ENCODE assay signal across 8 mouse cellular contexts in the genomic region with DNA sequence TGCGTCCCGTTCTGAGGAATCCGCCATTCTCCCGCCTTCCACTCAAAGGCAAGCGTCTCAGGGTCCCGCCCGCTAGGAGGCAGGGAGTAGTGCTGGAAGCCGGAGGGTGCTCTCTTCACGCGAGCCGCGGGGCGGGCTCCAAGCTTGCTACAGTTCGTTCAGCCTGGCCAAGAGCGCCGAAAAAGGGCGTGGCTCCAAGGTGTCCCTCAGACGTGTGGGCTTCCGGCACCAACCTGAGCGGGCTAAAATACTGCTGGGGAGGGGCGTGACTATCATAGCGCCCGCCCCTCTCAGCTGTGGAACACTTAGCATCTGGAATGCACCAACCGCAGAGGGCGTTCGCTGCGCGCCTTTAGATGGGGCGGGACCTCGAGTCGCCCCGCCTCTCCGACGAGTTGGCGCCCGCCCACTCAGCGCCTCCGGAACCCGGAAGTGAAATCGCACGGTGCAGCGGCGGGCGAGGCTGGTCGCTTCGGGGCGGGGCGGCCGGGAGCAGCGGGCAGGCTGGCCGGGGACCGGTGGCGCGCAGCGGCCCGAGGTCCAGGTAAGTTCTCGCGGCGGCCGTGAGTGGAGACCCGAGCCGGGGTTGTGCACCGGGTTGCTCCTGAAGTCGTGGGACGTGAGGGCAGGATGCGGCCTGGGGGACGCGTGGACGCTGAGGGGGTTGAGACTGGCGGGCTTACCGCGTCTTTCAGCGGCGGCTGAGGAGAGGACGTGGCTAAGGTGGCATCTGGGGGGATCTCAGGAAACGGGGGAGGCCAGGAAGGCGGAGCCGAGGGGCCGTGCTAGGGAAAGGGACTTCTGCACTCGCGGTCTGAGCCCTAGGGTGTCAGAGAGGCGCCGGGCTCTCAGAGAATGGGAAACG. TPM values are rescaled to one million over a fixed set of nuclear protein-coding genes. Genes with fewer than 3 reads are reported as not detected.
DNase-seq lines count a peak whose midpoint lies in the region; ATAC-seq and TF ChIP-seq lines count a peak whose summit lies in the region.

A gene (plus strand): TSS at position 429 of the 865 bp plus-strand sequence.
A gene (minus strand): TSS at position 649 of the 865 bp plus-strand sequence.

- H3K4me3 ChIP-seq in cortical plate, adult 2 months (ENCODE audit: insufficient read depth, low read length) = peak within 1 kb of the TSS; percentile 40
- H3K4me3 ChIP-seq in megakaryocyte, embryonic 14.5 days (replicated peaks) = peak within 1 kb of the TSS; percentile 99

- TF ChIP-seq POLR2A in cortical plate, adult 2 months (IDR thresholded peaks at IDR 0.05; ENCODE audit: extremely low read depth, insufficient read depth, low read length) = peak; percentile 85; the same call in 1 of the 2 replicates

- no peaks in the 10 kb centered on the region for H3K9me3 ChIP-seq in megakaryocyte, embryonic 14.5 days

- H3K36me3 ChIP-seq in megakaryocyte, embryonic 14.5 days (replicated peaks; ENCODE audit: low read length) = peaks cover 54% of the 10 kb centered on the region

- TF ChIP-seq CTCF in cortical plate, adult 2 months (IDR thresholded peaks at IDR 0.05; ENCODE audit: extremely low read depth, insufficient read depth, low read length) = no peak

- peak; percentile 97 to 98 for DNase-seq in gastrocnemius, adult 8-10 months (ENCODE audit: low spot score in 2 of 2)
- peak; percentile 87 for DNase-seq in hindlimb bud, embryonic 11.5 days (ENCODE audit: extremely low spot score, low read depth, low spot score)
- peak; percentile 89 to 99 for DNase-seq in left cerebral cortex, adult 8-10 months (ENCODE audit: low spot score in 2 of 2)
- peak; percentile 97 to 99 for DNase-seq in right cerebral cortex, postnatal 10 days (ENCODE audit: low spot score in 2 of 2)
- DNase-seq in urinary bladder, postnatal 25 days (ENCODE audit: low spot score) = peak; percentile 96

- H3K4me1 ChIP-seq in cortical plate, adult 2 months (ENCODE audit: control insufficient read depth, insufficient read depth, low read length) = peaks cover 7% of the 10 kb centered on the region
- peaks cover 67% of the 10 kb centered on the region for H3K4me1 ChIP-seq in megakaryocyte, embryonic 14.5 days

- ATAC-seq in activated CD4-positive, CD25-positive, alpha-beta regulatory T cell, adult 4 months = peak; percentile 96

- H3K27me3 ChIP-seq in megakaryocyte, embryonic 14.5 days (replicated peaks) = no peaks in the 10 kb centered on the region

- H3K27ac ChIP-seq in cortical plate, adult 2 months (ENCODE audit: insufficient read depth, low read length) = no peak within 1 kb of the TSS

RNA-seq across cellular contexts. Expression of the first gene that starts in this region (rescaled TPM):
- polyA plus RNA-seq in activated CD4-positive, CD25-positive, alpha-beta regulatory T cell, adult 4 months (2017; shearing (Covaris generic)) = 10 to 100 TPM; 18.3 to 18.5 TPM
- polyA plus RNA-seq in cortical plate, adult 2 months (2012; rRNA removed) = 28.5 and 29.8 TPM in 2 replicates
- 1 to 10 TPM; 6.2 to 8.6 (median 7.8) TPM for total RNA-seq in gastrocnemius, adult 8-10 months (2022)
- 10 to 100 TPM; 28.9 to 34.6 (median 29.7) TPM for total RNA-seq in left cerebral cortex, adult 8-10 months (2022)
- 63.5 and 70.1 TPM in 2 replicates for polyA plus RNA-seq in megakaryocyte, embryonic 14.5 days (2012; ENCODE audit: insufficient read depth, low replicate concordance)

RNA-seq across cellular contexts. Expression of the second gene that starts in this region (rescaled TPM):
- polyA plus RNA-seq in activated CD4-positive, CD25-positive, alpha-beta regulatory T cell, adult 4 months (2017; shearing (Covaris generic)) = 10 to 100 TPM; 27.3 to 35.0 TPM
- 10.2 and 10.3 TPM in 2 replicates for polyA plus RNA-seq in cortical plate, adult 2 months (2012; rRNA removed)
- 1 to 10 TPM; 2.4 to 5.5 (median 4.0) TPM for total RNA-seq in gastrocnemius, adult 8-10 months (2022)
- total RNA-seq in left cerebral cortex, adult 8-10 months (2022) = 10 to 100 TPM; 10.6 to 17.4 (median 12.4) TPM
- 9.3 and 14.0 TPM in 2 replicates for polyA plus RNA-seq in megakaryocyte, embryonic 14.5 days (2012; ENCODE audit: insufficient read depth, low replicate concordance)
